Mouse (Mus musculus): ENCODE results near the gene Ercc2.

Gene Ercc2

DNA sequence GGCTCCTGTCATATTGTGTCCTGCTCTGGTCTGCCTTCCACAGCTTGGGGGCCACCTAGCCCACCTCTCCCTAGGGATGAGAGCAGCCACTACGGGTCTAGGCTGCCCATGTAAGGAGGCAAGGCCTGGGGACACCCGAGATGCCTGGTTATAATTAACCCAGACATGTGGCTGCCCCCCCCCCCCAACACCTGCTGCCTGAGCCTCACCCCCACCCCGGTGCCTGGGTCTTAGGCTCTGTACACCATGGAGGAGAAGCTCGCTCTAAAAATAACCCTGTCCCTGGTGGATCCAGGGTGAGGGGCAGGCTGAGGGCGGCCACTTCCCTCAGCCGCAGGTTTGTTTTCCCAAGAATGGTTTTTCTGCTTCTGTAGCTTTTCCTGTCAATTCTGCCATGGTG, 27.9 kb downstream of the Ercc2 start:
- DNase-seq = no peak

GRCm38 (mm10) chr7:19410766-19411344, 29.0 kb downstream of the Ercc2 start:
- DNase-seq = no peak

DNA sequence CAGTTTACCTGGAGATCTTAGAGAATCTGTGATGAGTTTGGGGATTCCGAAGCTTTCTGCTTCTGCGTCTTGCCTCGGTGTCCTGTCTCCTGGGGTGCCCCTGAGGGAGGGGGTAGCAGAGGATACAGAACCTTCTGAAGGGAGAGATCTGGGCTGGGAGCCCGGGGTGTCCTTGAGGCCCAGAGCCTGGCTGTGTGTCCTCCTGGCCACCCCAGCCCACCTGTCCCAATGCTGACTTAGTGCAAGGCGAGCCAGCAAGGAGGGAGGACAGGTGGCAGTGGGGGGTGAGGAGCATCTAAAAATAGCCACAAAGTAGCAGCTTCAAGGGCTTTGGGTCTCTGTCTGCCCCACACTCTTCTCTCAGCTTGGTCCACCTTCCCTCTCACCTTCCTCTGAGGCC, 30.0 kb downstream of the Ercc2 start:
- DNase-seq = no peak

- DNase-seq = no peak
Observed at GRCm38 (mm10) chr7:19413525-19413924, 31.7 kb downstream of the Ercc2 start.

- no peak for DNase-seq
Observed at GRCm38 (mm10) chr7:19416590-19416989, 34.8 kb downstream of the Ercc2 start.

- no peak for DNase-seq
Observed at GRCm38 (mm10) chr7:19420121-19420520, 38.3 kb downstream of the Ercc2 start.

DNA sequence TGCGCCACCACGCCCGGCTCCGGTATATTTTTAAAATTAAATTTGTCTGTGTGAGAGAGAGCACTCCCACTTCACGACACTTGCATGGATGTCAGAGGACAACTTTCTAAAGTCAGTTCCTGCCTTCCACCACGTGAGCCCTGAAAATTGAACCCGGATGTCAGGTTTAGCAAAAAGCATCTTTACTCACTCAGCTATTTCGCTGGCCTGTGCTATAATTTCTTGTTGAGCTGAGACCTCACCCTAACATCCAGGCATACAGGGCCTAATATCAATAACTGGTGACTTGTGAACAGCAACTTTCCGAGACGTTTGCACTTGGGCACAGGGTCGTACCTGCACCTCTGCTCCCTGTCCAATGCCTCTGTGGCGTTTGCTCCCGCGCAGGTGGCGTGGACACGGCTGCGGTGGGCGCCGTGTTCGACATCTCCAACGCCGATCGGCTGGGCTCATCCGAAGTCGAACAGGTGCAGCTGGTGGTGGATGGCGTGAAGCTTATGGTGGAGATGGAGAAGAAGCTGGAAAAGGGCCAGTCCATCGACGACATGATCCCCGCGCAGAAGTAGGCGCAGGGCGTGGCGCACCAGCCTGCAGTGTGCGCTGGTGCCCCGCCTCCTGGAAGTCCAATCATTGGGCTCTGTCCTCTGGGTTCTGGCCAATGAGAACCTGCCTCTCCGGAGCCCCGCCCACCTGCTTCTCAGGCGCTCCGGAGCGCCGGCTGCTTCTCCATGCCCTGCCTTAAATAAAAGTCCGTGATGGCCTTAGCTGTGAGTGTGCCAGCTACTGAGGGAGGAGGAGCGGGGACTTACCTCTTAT, 39.2 kb downstream of the Ercc2 start:
- DNase-seq = peak; percentile 89 to 95

DNA sequence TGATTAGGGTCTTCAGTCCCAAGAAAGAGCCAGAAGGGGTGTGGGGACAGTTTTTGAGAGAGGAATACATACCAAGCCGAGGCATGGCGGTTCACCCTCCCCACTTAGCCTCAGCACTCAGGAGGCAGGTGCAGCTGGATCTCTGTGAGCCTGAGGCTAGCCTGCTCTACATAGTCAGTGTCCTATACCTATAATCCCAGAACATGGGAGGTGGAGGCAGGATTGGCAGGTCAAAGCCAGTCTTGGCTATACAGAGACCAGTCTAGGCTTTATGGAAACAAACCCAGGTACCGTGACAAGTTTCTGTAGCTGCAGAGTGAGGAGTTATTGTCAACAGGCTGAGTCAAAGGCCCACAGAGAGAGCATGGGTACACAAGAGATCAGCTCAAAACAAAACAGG, 41.3 kb downstream of the Ercc2 start:
- DNase-seq = no peak

DNA sequence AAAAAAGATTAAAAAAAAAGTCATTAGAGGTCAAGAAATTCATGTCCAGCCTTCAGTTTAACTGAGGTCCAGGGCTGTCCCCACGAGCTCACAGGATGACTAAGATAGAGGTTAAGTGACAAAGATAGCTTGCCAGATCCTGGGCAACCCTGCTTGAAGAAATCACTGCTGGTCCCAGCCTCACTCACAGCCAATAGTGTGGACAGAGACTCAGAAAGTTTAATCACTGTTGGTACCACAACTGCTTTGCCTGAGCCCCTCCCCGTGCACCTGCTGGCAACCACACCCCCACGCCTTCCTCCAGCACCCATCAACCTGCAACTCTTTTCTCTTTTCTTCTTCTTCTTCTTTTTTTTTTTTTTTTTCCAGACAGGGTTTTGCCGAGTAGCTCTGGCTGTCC, 42.2 kb downstream of the Ercc2 start:
- no peak for DNase-seq

DNA sequence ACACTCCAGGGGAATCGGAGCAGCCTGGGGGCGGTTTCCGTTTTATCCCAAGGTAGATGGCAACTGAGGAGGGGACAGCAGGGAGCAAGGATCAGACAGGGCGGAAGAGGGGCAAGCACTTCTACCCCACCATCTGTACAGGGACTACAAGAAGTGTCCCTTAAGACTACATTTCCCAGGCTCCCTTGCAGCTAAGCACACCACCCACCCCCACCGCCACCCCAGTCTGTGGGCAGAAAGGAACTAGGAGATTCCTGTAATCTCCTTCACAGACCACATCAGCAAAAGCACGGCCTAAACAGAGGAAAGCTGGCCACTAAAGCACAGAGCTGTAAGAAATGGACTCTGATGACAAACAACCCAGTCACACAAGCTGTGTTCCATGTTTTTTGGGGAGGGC, 44.5 kb downstream of the Ercc2 start:
- DNase-seq = no peak

DNA sequence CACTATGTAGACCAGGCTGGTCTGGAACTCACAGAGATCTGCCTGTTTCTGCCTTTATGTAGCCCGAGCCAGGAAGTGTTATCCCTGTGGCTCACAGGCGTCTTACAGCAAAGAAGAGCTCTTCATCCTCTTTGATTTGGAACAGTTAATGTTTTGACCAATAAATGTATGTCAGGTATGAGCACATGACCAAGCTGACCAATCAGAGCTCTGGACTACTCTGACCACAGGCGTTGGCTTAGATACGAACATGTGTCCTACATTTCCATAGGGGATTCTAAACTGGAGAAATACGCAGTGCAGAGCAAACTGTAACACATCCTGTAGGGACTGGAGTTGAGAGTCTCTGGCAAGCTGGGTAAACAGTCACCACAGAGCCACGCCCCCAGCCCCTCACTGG, 45.1 kb downstream of the Ercc2 start:
- DNase-seq = no peak

- no peak for DNase-seq
Observed at GRCm38 (mm10) chr7:19427999-19428650, 46.3 kb downstream of the Ercc2 start.

- peak; percentile 60 to 62 for DNase-seq
Observed at GRCm38 (mm10) chr7:19429726-19430125, 47.9 kb downstream of the Ercc2 start.

DNA sequence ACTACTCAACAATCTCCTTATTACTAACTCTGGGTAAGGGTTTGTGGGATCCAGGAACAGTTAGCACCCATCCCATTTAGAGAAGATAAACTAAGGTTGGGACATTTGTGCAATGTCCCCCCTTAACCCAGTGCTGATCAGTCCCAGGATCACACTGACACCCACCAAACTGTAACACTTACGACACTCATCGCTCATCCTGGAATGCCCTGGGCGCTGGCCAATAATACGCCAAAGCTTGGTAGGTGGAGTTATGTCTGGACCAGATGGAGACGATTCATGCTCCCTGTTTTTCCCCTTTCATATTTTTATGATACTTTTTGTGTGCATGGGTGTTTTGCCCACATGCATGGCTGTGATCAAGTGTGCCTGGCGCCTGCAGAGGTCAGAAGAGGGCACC, 48.6 kb downstream of the Ercc2 start:
- DNase-seq = no peak

DNA sequence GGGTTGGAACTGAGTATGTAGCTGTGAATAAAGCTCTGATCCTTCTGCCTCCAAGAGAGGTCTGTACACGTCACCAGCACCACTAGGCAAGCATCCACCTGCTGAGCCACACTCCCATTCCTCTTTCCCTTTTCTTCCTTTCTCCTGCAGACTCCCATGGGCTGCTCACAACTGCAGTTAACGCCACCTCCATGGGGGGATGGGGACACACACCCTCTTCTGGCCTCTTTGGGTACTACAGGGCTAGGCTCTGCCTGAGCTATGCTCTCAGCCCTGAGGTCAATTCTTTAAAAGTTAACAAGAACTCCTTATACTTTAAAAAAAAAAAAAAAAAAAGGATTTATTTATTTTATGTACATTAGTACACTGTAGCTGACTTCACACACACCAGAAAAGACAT, 50.7 kb downstream of the Ercc2 start:
- DNase-seq = no peak

- DNase-seq = no peak
Observed at GRCm38 (mm10) chr7:19436276-19436675, 54.5 kb downstream of the Ercc2 start.

GRCm38 (mm10) chr7:19437048-19437447, 55.2 kb downstream of the Ercc2 start:
- no peak for DNase-seq

DNA sequence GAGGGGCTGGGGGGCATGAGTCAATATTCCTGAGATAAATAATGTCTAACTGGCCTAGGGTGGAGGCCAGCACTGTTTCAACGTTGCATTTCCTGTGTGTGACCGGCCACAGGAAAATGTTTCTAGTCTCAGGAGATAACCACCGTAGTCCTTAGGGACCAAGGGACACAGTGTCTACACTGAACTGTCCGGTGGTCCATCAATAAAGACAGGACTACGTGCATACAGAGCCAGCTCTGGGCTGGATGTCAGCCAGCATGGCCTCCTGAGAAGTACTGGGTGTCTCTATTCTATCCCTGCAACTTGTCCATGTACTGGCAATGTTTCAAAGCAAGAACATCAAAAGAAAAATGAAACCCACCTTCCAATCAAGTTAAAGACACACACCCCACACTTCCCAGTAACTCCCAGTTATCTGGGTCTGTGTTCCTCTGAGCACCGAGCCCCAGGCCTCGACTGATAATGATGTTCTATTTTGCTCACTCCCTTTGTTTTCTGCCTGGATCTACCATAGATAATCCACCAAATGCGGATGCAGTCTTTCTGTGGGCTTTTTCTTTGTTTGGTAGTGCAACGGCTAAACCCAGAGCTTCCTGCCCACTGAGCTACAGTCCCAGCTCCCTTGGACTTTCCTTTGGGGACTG, 59.8 kb downstream of the Ercc2 start:
- no peak for DNase-seq

GRCm38 (mm10) chr7:19443344-19443743, 61.5 kb downstream of the Ercc2 start:
- peak; percentile 89 to 91 for DNase-seq

DNA sequence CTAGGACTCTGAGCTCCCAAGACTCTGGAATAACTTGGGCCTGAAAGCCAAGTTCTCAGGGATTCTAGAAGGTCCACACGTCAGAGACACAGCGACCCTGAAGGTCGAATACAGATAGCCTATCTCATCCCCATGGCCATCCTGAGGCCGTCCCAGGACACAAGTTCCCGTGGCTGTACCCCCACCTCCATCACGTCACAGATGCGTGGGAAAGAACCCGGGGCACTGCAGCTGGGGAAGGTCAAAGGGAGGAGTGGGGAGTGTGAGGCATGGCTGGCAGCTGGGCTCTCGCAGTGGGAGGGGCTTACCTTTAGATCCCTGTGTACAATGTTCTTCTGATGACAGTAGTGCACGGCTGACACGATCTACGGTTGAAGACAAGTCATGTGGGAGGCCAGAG, 63.0 kb downstream of the Ercc2 start:
- DNase-seq = no peak
